Mouse (Mus musculus): ENCODE data around the gene Map2k4. TPM values are rescaled to one million over a fixed set of nuclear protein-coding genes. Genes with fewer than 3 reads are reported as not detected.

The Map2k4 gene
- polyA plus RNA-seq, 1 experiment from 2014 or later = 30.1 TPM

DNA sequence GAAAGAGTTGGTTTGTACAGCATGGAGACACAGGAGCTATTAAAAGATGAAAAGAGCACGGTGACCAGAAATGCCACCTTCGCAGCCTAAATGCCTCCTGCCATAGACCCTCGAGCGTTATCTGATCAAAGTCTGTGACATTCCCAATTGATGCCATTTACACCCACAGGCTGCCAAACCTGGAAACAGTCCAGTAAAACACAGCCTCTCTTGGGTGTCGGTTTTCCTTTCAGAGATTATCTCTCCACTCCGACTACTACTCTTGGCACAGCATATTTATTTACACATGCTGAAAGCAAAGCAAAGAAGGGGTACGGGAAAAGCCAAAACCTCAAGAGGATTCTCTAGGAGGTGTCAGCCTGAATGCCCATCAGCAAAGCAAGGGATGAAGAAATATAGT is 136.7 kb downstream of the Map2k4 start:
- H3K27ac ChIP-seq (ENCODE audit: low read length) = no peak overlapping the region
- H3K36me3 ChIP-seq (ENCODE audit: control insufficient read depth, insufficient read depth) = no peaks in the 10 kb centered on the region
- no peak overlapping the region for H3K4me3 ChIP-seq (ENCODE audit: low read depth, low read length)
- ATAC-seq (ENCODE audit: low read depth) = no peak
- H3K4me2 ChIP-seq (ENCODE audit: low read depth, low read length) = no peak overlapping the region
- H3K4me1 ChIP-seq (ENCODE audit: control insufficient read depth, low read depth, low read length) = peaks cover 37% of the 10 kb centered on the region
- WGBS (ENCODE audit: insufficient replicate concordance) = 53% methylated on average over 7 of the region's 7 CpGs
- no peaks in the 10 kb centered on the region for H3K9me3 ChIP-seq (replicated peaks; ENCODE audit: control insufficient read depth, low read length)
- no peak overlapping the region for H3K9ac ChIP-seq (ENCODE audit: low read depth, low read length)
- H3K27me3 ChIP-seq (ENCODE audit: control insufficient read depth, insufficient read depth, low read depth, low read length) = no peaks in the 10 kb centered on the region

DNA sequence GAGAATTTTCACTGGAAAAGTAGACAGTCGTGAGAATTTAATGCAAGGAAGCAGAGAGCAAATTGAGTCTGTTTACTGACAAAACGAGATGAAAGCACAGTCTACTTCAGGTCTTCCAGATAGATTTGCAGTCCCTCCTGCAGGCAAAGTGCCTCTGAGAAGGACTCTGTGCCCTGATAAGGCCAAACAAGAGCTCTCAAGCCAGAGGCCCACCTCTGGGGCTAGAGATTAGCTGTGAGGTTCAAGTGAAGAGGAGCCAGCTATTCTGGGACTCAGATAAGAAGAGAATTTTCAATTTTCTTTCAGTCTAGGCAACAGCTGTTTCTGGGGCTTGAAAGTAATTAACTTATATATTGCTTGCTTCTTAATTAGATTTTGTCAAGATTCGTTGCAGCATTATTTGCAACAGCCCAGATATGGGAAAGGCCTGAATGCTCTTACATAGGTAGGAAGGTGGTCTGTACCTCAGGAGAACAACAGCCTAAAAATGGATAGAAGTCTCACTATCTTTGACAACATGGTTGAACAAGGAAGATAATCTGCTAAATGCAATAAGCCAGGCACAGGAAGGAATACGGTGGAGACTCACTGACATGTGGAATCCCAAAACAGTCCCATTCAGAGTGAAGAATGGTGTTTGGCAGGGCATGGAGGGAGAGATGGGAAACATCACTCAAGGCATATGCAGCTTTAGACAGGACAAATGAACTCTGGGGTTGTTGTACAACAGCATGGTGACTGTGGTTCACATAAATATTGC is 138.0 kb downstream of the Map2k4 start:
- 9% methylated on average over 4 of the region's 4 CpGs for WGBS (ENCODE audit: insufficient replicate concordance)
- Histone ChIP-seq H3K4me1 (ENCODE audit: control insufficient read depth, low read depth, low read length) (peaks cover 37% of the 10 kb centered on the region), H3K4me2 (ENCODE audit: low read depth, low read length) (peak overlapping the region; percentile 61), H3K4me3 (ENCODE audit: low read depth, low read length) (peak overlapping the region; percentile 31), H3K36me3 (ENCODE audit: control insufficient read depth, insufficient read depth) (no peaks in the 10 kb centered on the region), H3K9ac (ENCODE audit: low read depth, low read length) (peak overlapping the region; percentile 50; the same call in 1 of the 2 replicates), H3K27ac (ENCODE audit: low read length) (peak overlapping the region; percentile 90), H3K27me3 (ENCODE audit: control insufficient read depth, insufficient read depth, low read depth, low read length) (no peaks in the 10 kb centered on the region), H3K9me3 (replicated peaks; ENCODE audit: control insufficient read depth, low read length) (no peaks in the 10 kb centered on the region)
- ATAC-seq (ENCODE audit: low read depth) = peak; percentile 98

DNA sequence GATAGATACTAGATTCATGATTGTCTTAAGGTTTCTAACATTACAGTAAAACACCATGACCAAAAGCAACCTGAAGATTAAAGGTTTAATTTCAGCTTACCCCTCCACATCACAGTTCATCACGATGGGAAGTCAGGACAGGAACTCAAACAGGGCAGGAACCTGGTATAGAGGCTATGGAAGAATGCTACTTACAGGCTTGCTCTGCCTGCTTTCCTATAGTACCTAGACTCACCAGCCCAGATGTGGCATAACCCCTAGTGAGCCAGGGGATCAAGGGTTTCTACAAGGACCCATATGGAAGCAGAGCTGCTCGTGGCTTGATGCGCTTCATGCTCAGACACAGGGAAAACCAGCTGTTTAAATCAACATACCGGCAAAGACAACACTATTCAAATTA is 138.6 kb downstream of the Map2k4 start:
- Histone ChIP-seq H3K4me2 (ENCODE audit: low read depth, low read length) (peak overlapping the region; percentile 61), H3K27ac (ENCODE audit: low read length) (peak overlapping the region; percentile 90), H3K36me3 (ENCODE audit: control insufficient read depth, insufficient read depth) (no peaks in the 10 kb centered on the region), H3K4me3 (ENCODE audit: low read depth, low read length) (peak overlapping the region; percentile 31), H3K27me3 (ENCODE audit: control insufficient read depth, insufficient read depth, low read depth, low read length) (no peaks in the 10 kb centered on the region), H3K4me1 (ENCODE audit: control insufficient read depth, low read depth, low read length) (peaks cover 39% of the 10 kb centered on the region), H3K9ac (ENCODE audit: low read depth, low read length) (peak overlapping the region; percentile 50; the same call in 1 of the 2 replicates), H3K9me3 (replicated peaks; ENCODE audit: control insufficient read depth, low read length) (no peaks in the 10 kb centered on the region)
- peak; percentile 30; the same call in 1 of the 2 replicates for ATAC-seq (ENCODE audit: low read depth)
- WGBS (ENCODE audit: insufficient replicate concordance) = 42% methylated on average over 4 of the region's 4 CpGs

DNA sequence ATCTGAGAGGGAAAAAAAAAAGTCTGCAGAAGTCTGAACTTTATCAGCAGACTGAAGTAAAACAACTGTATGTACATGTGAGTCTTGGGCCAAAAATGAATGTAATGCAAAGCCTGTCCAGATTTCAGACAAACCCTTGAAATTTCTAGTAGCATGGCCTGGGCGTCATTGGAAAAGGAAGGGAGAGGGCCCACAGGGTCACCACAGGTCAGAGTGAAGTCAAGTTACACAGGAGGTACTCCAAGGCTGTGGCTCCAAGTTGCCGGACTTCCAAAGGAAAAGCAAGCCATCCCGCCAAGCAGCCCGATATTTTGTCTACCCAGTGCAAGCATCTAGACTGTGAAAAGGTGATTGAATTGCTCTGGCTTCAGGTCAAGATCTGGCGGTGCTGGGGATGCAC is 141.8 kb downstream of the Map2k4 start:
- WGBS (ENCODE audit: insufficient replicate concordance) = 72% methylated on average over 5 of the region's 5 CpGs
- Histone ChIP-seq H3K27ac (ENCODE audit: low read length) (no peak overlapping the region), H3K4me3 (ENCODE audit: low read depth, low read length) (no peak overlapping the region), H3K36me3 (ENCODE audit: control insufficient read depth, insufficient read depth) (no peaks in the 10 kb centered on the region), H3K4me1 (ENCODE audit: control insufficient read depth, low read depth, low read length) (peaks cover 28% of the 10 kb centered on the region), H3K9ac (ENCODE audit: low read depth, low read length) (no peak overlapping the region), H3K4me2 (ENCODE audit: low read depth, low read length) (no peak overlapping the region), H3K9me3 (replicated peaks; ENCODE audit: control insufficient read depth, low read length) (no peaks in the 10 kb centered on the region), H3K27me3 (ENCODE audit: control insufficient read depth, insufficient read depth, low read depth, low read length) (no peaks in the 10 kb centered on the region)
- no peak for ATAC-seq (ENCODE audit: low read depth)

DNA sequence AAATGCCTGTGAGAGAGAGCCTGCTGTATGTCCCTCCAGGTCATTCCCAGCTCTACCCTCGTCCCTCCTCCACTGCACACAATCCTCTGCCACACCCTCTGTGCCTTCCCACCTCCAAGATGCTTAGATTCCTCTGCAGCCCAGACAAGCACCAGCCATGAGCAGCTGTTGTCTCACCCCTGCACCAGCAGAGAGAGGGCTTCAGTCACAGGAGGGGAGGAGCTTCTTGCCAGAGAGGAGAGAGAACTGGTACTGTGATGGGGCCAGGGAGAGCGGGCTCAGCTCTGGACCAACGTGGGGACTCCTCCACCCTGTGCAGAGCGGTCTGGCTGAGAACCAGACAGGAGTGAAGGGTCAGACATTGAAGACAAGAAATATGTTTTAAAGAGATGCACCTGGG is 143.6 kb downstream of the Map2k4 start:
- Histone ChIP-seq H3K27ac (ENCODE audit: low read length) (no peak overlapping the region), H3K27me3 (ENCODE audit: control insufficient read depth, insufficient read depth, low read depth, low read length) (no peaks in the 10 kb centered on the region), H3K4me1 (ENCODE audit: control insufficient read depth, low read depth, low read length) (peaks cover 15% of the 10 kb centered on the region), H3K4me2 (ENCODE audit: low read depth, low read length) (no peak overlapping the region), H3K9me3 (replicated peaks; ENCODE audit: control insufficient read depth, low read length) (no peaks in the 10 kb centered on the region), H3K4me3 (ENCODE audit: low read depth, low read length) (no peak overlapping the region), H3K9ac (ENCODE audit: low read depth, low read length) (no peak overlapping the region), H3K36me3 (ENCODE audit: control insufficient read depth, insufficient read depth) (no peaks in the 10 kb centered on the region)
- ATAC-seq (ENCODE audit: low read depth) = no peak
- WGBS (ENCODE audit: insufficient replicate concordance) = 49% methylated on average over 4 of the region's 4 CpGs

DNA sequence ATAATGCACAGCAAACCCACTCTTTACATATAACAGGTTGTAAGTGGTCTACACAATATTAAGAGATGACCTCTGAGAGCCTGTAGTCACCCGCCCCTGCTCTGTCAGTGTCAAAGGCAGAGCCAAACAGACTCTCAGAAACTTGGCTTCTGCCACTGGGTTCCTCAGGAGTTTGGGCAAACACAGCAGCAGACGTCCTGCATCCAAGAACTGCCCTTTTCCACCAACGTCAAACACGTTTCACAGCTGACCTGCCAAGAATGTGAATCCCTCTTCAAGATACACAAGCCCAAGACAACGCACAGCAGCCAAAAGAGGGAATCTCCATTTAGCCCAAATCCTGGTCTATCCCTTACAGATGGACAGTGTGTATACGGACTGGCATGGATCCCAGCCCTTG is 147.8 kb downstream of the Map2k4 start:
- H3K27ac ChIP-seq (ENCODE audit: low read length) = no peak overlapping the region
- whole genome bisulfite sequencing (ENCODE audit: insufficient replicate concordance) = 56% methylated on average over 6 of the region's 6 CpGs
- peaks cover 4% of the 10 kb centered on the region for H3K4me1 ChIP-seq (ENCODE audit: control insufficient read depth, low read depth, low read length)

More for the DNA sequence above, 147.8 kb downstream of the Map2k4 start:
- Histone ChIP-seq H3K27me3 (ENCODE audit: control insufficient read depth, insufficient read depth, low read depth, low read length) (no peaks in the 10 kb centered on the region), H3K4me2 (ENCODE audit: low read depth, low read length) (no peak overlapping the region), H3K9me3 (replicated peaks; ENCODE audit: control insufficient read depth, low read length) (no peaks in the 10 kb centered on the region), H3K4me3 (ENCODE audit: low read depth, low read length) (no peak overlapping the region), H3K36me3 (ENCODE audit: control insufficient read depth, insufficient read depth) (no peaks in the 10 kb centered on the region), H3K9ac (ENCODE audit: low read depth, low read length) (no peak overlapping the region)
- ATAC-seq (ENCODE audit: low read depth) = no peak

MicroRNA genes within 50 kb of the gene (microRNA counts, 519-probe panel; counts per million panel counts)
- microRNA mmu-miR-744 = 60.7 counts per million

Small RNA genes lying within 50 kb of the gene (microRNA-seq; reads per million reads assigned to microRNA genes)
- 8,589 reads per million, percentile 92 among the genes with 10 or more reads in this experiment for gene Mir744

Other genes starting within 250 kb of the Map2k4 start
- gene Zkscan6, start 18.9 kb upstream of the Map2k4 start, polyA plus RNA-seq (2015; fragmentation: Nextera tagmentation; extraction: Ambion mirVana) = 5.2 and 5.7 TPM in 2 replicates

Measured in liver, embryonic 16.5 days (tissue).